Mouse (Mus musculus): Measurements from ENCODE around the gene Fto.

Gene Fto

GRCm38 (mm10) chr8:91398053-91398452 is 84.7 kb downstream of the Fto start:
- DNase-seq: no peak

DNA sequence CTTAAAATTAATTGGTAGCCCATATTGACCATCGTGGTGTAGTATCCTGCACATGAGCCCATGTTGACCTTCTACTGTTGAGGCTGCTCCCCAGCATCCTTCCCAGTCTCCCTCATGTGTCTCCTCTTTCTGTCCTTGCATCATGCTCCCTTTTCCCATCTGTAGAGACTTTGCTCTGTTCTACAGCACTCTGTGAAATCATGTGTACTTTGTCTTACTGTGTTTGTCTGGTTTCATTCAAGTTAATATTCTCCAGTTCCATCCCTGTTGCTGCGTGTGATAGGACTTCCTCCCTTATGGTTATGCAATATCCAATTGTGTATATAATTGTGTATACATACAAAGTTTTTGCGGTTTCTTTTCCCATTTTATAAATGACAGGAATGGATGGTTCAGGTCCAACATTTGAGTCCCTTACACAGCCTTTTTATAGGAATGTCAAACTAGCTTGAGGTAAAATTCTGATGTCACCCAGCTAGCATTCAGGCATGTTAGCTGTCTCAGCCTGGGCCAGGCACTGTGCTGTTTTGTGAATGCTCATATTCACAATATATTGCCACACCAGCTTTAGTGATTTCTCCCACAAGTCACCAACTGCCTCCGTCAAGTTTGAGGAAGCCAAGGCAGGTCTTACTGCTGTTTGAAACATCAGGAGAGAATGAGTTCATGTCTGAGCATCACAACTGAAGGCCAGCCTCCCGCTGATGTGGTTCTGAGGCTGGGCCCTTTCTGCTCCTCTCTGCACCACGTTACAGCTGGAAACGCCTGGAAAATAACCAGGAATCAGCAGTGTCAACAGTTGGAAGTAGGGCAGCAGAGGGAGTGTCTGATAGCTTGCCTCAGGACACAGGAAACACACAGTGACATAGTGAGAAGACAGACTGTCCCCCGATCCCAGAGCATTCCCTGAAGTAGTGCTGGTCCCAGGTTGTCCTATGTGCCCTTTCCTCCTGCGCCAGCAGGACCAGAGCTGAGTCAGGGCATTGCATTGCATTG is 90.0 kb downstream of the Fto start:
- DNase-seq: no peak

DNA sequence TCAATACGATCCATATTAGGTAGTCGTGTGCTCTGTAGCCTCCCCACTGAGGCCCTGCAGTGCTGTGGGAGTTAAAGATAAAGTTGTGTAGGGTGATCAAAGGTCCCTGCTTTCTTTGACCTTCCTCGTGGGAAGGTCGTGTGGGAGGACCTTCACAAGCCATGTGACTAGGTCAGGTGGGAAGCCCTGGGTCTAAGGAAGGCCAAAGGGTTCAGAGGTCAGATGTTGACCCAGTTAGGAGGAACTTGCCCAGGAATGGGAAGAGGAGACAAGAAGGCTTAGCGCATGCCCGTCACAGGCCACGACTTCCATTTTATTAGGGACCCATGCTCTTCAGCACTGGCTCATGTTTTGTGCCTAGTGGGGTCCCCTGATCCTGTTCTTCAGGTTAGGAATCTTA is 91.0 kb downstream of the Fto start:
- DNase-seq: no peak

GRCm38 (mm10) chr8:91405099-91405498 is 91.8 kb downstream of the Fto start:
- DNase-seq: no peak

GRCm38 (mm10) chr8:91406624-91407290 is 93.4 kb downstream of the Fto start:
- DNase-seq: no peak

- DNase-seq: no peak
These were observed 94.6 kb downstream of the Fto start for GRCm38 (mm10) chr8:91407880-91408279.

DNA sequence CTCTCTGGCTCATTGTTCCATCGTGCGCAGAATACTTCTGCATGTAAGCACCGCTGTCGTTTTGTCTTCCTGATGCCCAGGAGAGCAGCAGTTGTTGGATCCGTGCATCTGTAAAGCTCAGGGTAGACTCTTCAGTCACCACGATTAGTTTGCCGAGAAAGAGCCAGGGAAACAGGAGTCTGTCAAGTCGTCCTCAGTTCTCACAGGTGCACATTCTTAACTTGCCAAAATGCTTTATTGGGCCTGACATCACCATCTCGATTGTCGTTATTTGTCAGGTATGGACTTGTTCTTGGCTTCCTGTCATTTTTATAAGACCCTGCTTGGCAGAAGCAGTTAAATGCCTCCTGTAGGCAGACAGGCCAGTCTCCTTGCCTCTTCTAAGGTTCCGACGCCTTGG is 96.7 kb downstream of the Fto start:
- no peak for DNase-seq

- DNase-seq: no peak
These were observed 111.3 kb downstream of the Fto start for GRCm38 (mm10) chr8:91424491-91425074.

DNA sequence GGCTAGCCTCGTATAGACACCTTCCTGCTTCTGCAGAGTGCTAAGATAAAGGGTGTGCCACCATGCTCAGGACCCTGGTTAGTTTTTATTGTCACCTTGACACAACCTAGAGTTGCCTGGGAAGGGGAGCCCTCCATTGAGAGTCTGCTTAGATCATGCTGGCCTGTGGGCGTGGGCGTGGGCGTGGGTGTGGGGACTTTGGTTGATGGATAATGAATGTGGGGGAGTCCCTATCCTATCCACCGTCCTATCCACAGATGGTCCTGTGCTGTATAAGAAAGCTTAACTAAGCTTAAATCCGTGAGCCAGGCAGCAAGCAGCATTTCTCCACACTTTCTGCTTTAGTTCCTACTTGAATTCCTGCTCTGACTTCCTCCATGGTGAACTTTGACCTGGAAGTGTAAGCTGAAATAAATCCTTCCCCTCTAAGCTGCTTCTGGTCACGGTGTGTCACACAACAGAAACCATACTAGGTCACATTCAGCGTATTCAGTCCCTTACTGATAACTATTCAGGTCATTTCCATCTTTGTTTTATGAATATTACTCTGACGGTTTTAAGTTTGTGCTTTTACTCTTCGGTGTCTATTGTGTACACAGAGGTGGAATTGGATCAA is 112.0 kb downstream of the Fto start:
- DNase-seq: no peak

DNA sequence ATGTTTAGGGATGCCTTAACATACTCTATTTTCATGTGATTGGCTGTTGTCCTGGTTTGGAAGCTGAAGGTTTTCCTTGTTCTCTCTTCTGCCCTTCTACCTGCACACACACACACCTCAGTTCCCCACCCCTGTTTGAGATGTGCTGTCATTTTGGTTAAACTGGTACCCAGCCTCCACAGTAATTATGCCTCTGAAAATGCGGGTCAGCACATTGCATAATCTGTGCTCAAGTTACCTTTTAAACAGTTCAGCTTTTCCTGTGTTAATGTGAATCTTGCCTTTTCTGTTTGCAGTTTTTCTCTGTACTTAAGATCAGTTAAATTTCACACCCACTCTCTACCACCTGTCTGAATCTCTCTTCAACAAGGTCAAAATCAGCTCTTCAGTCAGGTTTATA is 113.2 kb downstream of the Fto start:
- DNase-seq: no peak

DNA sequence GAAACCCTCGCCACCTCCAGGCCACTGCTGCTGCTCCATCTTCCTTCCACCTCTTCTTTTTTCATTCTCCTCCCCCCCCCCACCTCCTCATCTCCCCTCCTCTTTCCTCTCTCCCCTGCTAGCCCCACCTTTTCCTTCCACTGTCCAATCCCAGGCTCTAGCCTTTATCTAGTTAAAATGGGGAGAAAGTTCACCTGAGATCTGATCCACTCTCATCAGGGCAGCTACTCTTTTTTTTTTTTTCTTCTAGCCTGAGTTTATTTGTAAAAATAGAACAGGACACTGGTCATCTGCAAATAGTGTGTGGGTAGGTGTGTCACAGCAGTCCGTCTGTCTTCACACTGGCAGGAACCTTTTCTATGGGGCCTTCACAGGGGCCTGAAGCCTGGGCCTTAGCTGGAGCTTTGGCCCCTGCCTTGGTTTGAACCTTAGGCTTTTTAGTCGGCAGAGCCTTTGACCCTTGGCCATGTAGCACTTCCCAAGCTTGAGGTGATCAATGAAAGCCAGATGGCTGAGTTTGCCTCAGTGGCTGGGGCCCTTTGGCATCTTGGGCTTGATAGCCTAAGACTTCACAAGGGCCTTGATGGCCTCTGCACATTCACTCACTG is 117.1 kb downstream of the Fto start:
- no peak for DNase-seq

- no peak for DNase-seq
These were observed 122.7 kb downstream of the Fto start for GRCm38 (mm10) chr8:91436036-91436435.

- DNase-seq: no peak
These were observed 130.6 kb downstream of the Fto start for GRCm38 (mm10) chr8:91443911-91444310.

DNA sequence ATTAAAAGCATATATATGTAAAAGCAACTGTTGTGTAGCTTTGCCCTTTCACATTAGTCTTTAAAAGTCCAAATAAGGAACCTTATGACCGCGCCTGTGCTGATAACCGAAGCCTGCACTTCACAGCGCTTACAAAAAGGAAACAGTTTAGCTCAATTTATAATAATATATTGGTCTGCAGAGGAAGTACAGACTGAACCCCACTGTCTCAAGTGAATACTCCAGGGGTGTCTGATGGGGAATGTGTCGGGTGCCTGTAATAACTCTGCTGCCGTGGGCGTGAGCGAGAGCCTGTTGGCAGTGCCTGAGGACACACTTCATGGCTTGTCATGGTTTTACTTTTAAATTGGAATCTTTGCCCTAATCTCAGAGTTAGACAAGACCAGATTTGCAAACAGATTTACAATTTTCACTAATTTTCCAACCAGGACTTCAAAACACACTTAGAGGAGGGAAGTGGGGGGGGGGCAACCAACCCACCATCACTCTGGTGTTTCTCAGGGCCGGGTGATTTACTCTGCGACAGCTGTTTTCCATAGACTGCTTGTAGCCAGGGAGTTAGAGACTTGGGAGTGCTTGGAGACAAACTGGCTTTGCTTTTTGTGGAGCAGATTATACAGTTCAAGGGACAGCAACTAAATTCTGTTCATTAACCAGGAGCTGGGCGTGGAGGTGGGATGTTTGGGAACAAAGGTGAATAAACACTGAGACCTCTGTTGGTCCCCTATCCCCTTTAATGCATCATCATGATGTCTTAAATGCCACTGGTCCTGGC is 131.5 kb downstream of the Fto start:
- no peak for DNase-seq

- no peak for DNase-seq
These were observed 132.2 kb downstream of the Fto start for GRCm38 (mm10) chr8:91445516-91445915.

- DNase-seq: no peak
These were observed 132.7 kb downstream of the Fto start for GRCm38 (mm10) chr8:91446008-91446407.

GRCm38 (mm10) chr8:91448667-91449329 is 135.5 kb downstream of the Fto start:
- no peak for DNase-seq

DNA sequence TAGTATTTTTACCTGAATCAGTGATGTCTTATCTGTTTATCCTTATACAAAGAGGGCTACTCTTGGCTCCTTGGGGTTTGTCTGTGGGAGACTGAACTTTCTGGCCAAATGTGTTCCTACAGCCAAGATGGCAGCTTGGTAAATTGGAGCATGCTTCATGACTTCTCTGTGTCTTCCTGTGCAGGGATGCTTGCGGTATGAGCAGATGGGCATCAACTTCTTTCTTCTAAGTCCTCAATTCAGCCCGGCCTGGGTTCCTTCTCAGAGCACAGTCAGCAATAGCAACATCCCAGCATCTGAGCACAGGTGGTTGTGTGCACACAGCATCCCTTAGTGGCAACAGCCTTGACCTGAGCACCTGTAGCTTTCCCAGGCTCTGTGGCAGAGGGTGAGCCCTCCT is 141.6 kb downstream of the Fto start:
- DNase-seq: no peak

- DNase-seq: no peak
These were observed 142.3 kb downstream of the Fto start for GRCm38 (mm10) chr8:91455591-91455990.

- no peak for DNase-seq
These were observed 144.7 kb downstream of the Fto start for GRCm38 (mm10) chr8:91458016-91458415.

GRCm38 (mm10) chr8:91460965-91461364 is 147.6 kb downstream of the Fto start:
- DNase-seq: no peak

GRCm38 (mm10) chr8:91463757-91464156 is 150.4 kb downstream of the Fto start:
- DNase-seq: no peak

All from cerebellum, adult 11 months (tissue).